Mouse (Mus musculus) bone marrow, adult 2 months (tissue): ENCODE data around the gene Usp47.

Experiments used
- CTCF ChIP-seq: fragments of 200-500 bp; IDR thresholded peaks from 2 replicates; pipeline ENCODE4 v1.5.1; 2011; ENCODE audit warnings: low read length, control low read depth; ENCODE audit not compliant: control insufficient read depth, insufficient read depth
- POLR2A ChIP-seq: fragments of 200-500 bp; IDR thresholded peaks from 2 replicates; pipeline ENCODE4 v1.6.1; 2011; ENCODE audit warnings: low read depth, mild to moderate bottlenecking, control low read depth, low read length, borderline replicate concordance; ENCODE audit not compliant: control insufficient read depth

DNA sequence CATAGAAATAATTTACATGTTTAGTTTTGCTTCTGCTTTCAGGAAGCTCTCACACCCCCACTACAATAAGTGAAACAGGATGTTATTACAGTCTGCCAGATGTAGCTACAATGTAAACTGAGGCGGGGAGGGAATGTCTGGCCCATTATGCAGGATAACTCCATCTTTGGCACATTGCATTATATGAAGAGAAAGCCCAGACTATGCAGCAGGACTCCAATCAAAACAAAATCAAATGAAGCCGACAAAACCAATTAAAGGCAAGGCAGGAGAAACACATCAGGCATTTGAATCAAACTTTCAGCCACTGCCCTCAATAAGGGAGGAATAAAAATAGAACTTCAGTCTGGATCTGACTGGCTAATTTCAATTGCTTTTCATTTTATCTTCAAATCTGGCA is 25.9 kb upstream of the Usp47 start:
- no peak for TF ChIP-seq CTCF
- TF ChIP-seq POLR2A: no peak
